Mouse (Mus musculus): Measurements from ENCODE around the gene Ngrn.

Gene Ngrn

DNA sequence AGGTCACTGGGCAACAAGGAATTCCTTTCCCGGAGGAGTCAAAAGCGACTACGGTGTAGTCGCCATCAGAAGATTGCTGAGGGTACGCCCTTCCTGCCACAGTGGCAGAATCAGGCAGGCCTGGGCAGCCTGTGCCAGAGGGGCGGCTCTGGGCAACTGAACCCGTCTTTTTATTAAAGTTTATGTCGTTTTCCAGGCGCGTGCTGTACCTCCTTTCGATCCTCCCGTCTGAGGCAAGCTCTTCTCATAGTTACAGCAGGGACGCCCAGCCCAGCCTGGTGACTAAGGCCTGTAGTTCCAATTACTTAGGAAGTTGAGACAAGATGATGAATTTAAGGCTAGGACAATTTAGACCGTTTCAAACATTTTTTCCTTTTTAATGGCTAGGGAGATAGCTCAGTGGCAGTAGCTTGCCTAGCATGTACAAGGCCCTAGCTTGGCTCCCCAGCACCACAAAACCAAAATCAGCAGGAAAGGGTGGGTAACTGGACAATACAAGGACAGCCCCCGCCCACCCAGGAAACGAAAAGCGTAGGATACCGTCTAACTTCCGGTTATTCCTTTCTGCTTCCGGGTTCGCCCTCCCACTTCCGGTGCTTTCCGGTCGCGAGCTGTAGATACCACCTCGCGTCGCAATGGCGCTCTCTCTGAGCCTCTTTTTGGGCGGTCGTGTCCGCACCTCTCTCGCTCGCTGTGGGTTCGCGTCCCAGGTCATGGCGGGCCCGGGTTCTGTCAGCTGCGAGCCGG, at the start of gene Ngrn:
TSS of gene Ngrn (plus strand) at position 591 of the 747 bp plus-strand sequence.
- peak; percentile 93 for DNase-seq (ENCODE audit: low read depth, low spot score)

DNA sequence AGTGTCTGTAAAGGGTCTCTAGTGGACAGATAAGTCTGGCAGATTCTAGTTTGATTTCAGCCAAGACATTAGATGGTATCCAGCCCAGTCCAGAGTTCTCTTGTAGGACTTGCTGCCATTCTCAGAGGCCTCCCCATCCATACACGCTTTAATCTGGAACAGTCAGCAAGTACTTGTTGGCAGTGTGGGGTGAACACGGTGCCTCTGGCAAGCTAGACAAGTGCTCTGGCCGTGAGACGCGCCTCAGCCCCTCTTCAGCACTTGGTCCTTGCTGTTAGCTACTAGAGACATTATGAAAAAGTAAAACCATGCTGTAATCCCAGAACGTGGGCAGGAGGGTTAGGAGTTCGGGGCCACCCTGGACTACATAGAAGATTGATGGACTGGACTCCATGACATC, 47.4 kb upstream of the Ngrn start:
- DNase-seq (ENCODE audit: low read depth, low spot score): no peak

DNA sequence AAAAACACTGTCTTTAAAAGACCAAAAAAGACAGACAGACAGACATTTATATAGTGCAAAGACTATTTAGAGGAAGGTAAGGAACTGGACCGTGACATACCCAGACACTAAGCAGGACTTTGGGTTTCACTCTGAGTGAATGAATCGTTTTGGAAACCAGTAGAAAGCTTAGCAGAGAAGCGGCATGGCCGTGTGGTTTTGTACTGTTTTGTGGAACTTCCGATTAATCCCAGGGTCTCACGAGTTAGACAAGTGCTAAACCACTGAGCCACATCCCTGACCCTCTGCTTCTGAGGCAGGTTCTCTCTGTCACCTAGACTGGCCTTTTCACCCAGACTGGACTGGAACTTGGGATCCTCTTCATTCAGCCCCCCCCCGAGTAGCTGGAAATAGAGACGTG, 46.6 kb upstream of the Ngrn start:
- no peak for DNase-seq (ENCODE audit: low read depth, low spot score)

DNA sequence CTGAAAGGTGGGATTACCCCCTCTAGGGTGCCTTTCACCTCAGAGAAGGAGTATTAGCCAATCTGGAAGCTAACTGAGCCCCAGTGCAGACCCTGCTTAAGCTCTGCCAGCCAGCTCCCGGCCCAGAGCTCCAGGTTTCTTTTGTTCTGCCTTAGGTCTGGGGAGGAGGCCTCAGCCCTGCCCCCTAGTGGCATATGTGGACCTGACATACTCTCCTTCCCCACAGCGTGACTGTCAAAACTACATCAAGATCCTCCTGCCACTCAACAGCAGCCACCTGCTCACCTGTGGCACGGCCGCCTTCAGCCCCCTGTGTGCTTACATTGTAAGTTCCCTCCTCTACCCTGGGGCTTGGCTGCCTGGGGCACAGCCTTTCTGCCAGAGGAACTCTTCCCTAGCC, 45.6 kb upstream of the Ngrn start:
- peak; percentile 90 for DNase-seq (ENCODE audit: low read depth, low spot score)

DNA sequence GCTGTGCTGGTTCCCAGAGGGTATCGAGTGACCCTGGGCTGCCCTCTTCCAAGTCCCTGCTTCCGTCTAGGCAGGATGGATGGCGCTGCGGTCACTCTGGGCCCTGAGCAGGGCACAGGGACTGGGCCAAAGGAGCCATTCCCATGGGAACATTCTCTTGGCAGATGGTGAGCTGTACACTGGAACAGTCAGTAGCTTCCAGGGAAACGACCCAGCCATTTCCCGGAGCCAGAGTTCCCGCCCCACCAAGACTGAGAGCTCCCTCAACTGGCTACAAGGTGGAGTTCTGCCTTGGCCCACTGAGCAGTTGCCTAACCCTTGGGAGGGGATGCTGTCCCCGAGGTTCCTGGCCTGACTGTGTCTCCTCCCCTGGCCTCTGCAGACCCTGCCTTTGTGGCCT, 44.4 kb upstream of the Ngrn start:
- DNase-seq (ENCODE audit: low read depth, low spot score): peak; percentile 54

DNA sequence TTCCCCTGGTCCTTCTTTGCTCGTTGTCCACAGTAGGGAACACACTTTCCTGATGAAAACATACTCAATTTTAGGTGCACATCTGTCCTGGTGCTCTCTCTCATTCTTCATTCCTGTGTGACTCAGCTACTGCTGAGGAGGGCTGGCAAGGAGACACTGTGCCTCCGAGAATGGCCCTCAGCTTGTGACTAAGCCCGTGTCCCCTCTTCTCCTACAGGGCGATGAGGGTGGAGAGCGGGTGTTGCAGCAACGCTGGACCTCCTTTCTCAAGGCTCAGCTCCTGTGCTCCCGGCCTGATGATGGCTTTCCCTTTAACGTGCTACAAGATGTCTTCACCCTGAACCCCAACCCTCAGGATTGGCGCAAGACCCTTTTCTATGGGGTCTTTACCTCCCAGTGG, 42.3 kb upstream of the Ngrn start:
- DNase-seq (ENCODE audit: low read depth, low spot score): no peak

DNA sequence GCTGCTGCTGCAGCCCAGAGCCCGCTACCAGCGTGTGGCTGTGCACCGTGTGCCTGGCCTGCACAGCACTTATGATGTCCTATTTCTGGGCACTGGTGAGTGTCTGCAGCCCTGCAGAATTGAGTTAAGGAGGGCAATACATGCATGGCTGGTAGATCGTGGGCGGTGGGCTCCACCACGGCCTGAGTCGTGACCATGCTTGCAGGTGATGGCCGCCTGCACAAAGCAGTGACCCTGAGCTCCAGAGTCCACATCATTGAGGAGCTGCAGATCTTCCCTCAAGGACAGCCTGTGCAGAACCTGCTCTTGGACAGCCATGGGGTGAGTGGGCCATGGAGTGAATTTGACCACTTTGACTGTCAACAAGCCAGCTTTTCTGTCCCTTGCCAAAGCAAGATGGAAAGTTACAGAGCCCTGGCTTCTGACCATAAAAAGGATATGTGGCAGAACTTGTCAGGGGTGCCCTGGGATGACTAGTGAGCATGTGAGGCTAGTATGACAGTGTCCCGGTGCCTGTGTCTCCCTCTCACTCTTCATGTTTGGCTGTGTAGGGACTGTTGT, 40.7 kb upstream of the Ngrn start:
- no peak for DNase-seq (ENCODE audit: low read depth, low spot score)

DNA sequence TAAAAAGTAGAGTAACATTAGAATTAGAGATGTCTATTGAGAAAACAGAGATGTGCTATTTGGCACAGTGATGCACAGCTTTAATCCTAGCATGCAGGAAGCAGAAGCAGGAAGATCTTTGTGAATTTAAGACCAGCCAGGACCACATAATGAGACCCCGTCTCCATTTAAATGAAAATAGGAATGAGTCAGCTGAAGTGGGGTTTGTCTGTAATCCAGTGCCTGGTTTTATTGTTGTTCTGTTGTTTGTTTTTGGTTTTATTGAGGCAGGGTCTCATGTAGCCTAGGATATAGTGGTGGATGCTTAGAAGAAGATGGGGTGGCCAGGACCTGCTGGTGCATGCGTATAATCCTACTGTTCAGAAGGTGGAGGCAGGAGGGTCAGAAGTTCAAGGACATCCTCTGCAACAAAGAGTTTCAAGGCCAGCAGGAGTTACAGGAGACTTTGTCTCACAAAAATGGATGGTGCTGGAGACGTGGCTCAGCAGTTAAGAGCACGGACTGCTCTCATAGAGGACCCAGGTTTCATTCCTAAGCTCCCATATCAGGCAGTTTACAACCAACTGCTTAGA, 39.8 kb upstream of the Ngrn start:
- peak; percentile 95 for DNase-seq (ENCODE audit: low read depth, low spot score)

DNA sequence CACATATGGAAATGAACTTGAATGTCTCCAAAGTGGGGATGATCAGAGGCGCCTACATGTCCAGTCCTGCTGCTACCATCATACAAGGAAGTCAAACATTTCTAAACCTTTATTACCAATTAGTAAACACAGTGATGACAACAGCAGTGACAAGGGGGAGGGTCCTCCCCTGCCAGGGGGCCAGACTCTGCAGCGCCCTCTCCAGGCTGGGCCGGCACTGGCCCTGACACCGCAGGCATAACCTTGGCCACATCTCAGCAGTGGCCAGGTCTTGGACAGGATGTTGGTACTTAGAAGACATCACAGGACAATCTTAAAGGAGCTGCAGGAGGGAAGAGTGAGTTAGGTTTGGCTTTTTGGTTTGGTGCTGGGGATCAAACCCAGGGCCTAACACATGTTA, 34.0 kb upstream of the Ngrn start:
- DNase-seq (ENCODE audit: low read depth, low spot score): no peak

DNA sequence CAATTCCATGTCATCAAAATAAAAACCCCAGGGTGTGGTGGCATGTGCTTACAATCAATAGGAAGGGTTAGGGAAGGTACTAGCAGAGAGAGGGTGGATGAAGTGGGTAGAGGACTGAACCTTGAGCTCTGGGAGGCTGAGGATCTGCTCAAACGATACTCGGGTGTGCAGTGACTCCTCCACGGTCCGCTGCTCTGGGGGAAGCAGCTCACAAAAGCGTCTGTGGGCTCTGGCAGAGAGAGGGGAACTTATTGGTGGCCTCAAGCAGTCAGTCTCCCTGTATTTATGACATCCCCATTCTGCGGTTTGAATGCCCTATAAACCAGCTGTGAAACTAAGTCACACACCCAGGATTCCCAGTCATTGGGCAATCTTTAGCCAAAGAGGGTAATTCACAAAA, 30.8 kb upstream of the Ngrn start:
- no peak for DNase-seq (ENCODE audit: low read depth, low spot score)

DNA sequence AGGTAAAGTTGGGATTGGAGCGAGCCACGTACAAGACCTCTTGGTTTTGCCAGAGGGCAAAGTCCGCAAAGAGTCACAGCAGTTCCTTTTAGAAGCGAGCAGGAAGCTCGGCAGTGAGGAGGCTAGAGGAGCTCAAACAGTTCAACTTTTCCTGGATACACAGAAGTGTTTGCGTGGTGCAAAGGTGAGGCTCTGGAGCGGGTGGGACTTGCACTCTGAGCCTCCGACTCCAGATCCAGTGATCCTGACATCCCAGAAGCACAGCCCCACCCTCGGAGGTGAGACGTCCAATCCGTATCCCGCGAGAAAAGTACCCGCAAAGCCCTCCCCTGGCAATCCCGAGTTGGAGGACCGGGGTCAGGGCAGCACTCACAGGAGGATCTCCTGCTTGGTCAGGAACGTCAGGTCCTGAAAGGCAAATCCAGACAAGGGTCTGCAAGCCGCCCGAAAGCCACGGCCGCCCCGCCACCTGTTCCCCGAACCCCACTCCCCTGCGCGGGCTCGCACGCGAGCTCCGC, 29.0 kb upstream of the Ngrn start:
- peak; percentile 92 for DNase-seq (ENCODE audit: low read depth, low spot score)

DNA sequence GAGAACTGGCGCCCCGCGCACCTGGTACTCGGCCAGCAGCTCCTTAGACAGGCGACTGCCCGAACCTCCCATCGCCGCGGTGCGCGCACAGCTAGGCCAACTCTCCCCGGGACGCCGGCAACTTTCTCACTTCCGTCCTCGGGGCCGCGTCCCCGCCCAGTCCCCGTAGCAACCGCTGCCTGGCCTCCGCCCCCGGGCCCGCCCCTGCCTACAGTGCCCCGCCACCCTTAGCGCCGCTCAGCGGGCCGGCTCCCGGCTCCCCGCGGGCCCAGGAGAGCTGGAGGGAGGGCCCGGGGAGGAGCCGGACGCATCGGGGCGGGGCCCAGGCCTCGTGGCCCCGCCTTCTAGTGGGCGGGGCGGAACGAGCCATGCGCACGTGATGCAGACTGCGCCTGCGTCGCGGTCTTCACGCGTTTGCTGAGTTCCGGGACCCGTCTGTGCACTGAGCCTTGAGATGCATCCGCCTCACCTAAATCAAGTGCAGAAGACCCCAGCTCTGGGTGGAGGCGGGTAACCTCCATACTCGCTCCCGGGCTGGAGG, 28.5 kb upstream of the Ngrn start, which contains the start of the genes Cib1 and Gdpgp1:
TSS of gene Cib1 (minus strand) at position 325 of the 541 bp plus-strand sequence.
TSS of gene Gdpgp1 (plus strand) at position 377 of the 541 bp plus-strand sequence.
- peak; percentile 97 for DNase-seq (ENCODE audit: low read depth, low spot score)

DNA sequence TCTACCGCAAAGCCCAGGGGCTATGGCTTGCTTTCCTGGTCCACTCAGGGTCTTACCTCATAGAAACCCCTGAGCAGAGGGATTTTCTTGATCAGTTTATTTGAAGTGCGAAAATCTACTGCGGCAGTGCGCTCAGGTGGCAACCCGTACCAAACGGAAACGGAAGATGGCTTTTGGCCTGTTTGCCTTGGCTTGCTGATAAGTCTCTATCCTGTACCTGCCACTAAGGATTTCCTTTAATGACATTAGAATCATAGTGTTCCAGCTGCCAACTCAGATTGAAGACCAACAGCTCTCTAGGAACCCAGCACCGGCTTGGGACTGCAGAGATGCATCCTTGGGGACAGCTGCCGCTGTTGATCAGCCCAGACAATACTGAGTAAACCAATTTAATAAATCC, 27.2 kb upstream of the Ngrn start:
- no peak for DNase-seq (ENCODE audit: low read depth, low spot score)

DNA sequence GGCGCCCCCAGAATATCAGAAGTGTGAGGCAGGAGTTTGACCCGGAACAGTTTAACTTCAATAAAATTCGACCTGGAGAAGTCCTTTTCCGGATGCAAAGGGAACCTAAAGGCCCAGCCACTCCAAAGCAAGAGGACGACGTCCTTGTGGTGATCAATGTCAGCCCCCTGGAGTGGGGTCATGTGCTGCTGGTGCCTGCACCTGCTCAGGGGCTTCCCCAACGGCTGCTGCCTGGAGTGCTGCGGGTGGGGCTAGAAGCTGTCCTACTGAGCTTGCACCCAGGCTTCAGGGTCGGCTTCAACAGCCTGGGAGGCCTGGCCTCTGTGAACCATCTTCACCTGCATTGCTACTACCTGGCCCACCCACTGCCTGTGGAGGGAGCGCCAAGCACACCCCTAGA, 22.5 kb upstream of the Ngrn start:
- peak; percentile 47 for DNase-seq (ENCODE audit: low read depth, low spot score)

DNA sequence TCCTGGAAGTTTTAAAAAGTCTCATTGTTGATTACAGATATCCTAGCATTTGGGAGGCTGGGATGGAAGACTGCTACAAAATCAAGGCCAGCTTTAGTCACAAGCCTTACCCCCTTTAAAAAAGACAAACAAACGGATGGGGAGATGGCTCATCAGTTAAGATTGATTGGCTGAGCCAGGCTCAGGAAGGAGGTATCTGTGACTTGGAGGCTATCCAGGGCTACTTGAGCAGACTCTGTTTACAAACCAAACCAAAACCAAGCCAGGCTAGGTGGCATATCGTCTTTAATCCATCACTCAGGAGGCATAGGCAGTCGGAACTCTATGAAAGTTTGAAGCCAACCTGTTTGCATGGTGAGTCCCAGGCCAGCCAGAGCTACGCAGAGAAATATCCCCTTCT, 19.4 kb upstream of the Ngrn start:
- DNase-seq (ENCODE audit: low read depth, low spot score): no peak

DNA sequence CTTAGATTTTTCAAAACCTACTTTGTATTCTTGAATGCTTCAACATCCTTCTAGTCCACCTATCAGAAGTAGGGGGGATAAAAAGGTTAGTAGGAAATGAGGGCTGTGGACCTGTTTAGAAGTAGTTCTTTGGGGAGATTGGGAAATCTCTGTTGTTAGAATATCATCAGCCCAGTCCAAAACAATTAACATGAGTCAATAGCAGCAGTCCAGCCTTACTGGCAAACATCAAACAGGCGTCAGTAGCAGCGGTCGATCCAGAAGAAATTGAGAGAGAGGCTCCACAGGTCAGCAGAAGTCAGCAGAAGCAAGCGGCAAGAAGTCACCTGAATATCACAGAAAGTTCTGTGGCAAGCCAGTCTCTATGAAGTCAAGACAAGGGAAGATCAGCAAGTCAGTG, 16.2 kb upstream of the Ngrn start:
- no peak for DNase-seq (ENCODE audit: low read depth, low spot score)

DNA sequence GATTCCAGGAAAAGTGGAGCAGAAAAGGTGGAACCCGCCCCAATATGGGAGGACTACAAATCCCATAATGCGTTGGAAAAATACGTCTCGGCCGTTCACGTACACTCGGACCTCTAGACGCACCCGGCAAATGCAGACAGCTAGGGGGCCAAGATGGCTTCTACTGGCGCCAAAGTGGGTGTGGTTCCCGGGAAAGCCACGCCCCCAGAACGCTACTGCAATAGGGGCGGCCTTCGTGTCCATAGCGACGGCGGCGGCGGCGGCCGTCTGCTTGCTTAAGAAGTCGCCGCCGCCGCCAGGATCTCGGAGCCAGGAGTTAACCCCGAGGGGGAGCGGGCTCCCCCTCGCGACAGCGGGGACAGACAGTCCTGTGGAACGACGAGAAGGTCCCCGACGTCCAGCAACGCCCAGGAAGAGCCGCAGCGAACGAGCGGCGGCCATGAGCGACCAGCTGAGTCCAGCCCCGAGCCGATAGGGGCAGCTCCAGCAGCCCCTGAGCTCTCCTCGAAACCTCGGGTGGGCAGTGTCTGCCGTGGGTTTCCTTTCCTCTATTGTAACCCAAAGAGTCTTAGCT, 14.8 kb upstream of the Ngrn start, which contains the start of gene Ttll13:
TSS of gene Ttll13 (plus strand) at position 229 of the 574 bp plus-strand sequence.
- DNase-seq (ENCODE audit: low read depth, low spot score): peak; percentile 99

DNA sequence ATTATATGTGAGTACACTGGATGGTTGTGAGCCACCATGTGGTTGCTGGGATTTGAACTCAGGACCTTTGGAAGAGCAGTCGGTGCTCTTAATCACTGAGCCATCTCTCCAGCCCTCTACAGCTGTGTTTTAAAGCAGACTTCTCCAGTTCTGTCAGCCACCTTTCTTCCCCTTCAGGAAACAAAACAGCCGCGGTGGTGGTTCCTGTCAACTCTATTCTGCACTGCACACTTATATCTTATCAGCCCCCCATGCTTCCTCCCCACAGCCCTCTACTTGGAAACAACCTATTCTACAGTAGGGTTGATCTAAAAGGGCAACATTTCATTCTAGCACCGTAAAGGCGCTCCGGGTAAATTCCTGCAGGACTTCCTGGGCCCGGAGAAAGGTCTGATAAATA, 14.2 kb upstream of the Ngrn start:
- no peak for DNase-seq (ENCODE audit: low read depth, low spot score)

DNA sequence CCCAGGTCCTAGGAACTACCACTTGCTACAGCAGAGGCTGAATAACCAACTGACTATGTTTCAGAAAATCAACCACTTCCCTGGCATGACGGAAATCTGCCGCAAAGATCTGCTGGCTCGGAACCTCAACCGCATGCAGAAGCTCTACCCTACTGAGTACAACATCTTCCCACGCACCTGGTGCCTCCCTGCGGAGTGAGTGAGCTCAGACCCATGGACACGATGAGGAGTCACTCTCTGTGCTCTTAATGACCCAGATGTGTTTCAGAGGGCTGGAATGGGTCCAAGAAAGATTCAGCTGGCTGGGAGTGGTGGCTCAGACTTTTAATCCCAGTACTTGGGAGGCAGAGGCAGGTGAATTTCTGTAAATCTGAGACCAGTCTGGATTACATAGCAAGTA, 8.6 kb upstream of the Ngrn start:
- no peak for DNase-seq (ENCODE audit: low read depth, low spot score)

DNA sequence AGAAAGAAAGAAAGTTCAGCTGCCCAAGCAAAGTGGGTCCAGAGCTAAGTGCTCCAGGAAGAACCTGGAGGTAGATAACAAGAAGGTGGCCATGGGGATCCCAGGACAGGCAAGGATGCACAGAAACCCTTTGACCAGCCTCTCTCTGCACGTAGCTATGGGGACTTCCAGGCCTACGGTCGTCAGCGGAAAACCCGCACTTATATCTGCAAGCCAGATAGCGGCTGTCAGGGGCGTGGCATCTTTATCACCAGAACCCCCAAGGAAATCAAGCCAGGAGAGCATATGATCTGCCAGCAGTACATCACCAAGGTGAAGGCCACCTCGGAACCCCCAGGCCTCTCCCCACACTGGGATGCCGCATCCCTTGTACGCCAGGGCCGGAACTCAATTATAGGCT, 8.1 kb upstream of the Ngrn start:
- no peak for DNase-seq (ENCODE audit: low read depth, low spot score)

DNA sequence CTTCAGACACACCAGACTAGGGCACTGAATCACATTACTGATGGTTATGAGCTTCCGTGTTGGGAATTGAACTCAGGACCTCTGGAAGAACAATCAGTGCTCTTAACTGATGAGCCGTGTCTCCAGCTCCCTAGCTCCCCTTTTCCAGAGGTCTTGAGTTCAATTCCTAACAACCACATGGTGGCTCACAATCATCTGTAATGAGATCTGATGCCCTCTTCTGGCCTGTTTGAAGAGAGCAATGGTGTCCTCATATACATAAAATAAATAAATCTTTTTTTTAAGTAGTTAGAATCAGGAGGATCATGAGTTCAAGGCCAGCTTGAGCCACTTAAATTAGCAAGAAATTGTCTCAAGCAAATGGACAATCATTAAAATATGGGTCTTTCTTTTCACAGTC, 5.0 kb upstream of the Ngrn start:
- peak; percentile 54 for DNase-seq (ENCODE audit: low read depth, low spot score)

DNA sequence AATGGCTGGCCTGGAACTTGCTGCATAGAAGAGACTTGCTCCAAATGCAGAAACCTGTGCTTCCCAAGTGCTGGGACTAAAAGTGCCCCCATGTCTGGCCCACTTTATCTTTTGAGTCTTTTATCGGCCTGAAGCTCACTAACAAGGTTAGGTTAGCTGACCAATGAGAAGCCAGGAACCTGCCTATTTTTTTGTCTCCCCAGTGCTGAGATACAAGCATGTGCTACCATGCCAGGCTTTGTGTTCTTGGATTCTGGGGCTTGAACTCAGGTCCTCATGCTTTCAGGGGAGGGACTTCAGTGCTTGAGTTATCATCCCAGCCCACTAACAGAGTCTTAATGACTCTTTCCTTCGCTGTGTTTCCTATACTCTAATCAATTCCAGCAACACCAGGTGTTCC, 3.3 kb upstream of the Ngrn start:
- DNase-seq (ENCODE audit: low read depth, low spot score): peak; percentile 16
